Mouse (Mus musculus): ENCODE results near the gene Arhgap19.

- TF ChIP-seq TAL1 (IDR thresholded peaks at IDR 0.05; ENCODE audit: low read length), result no peak
- TF ChIP-seq GATA1 (IDR thresholded peaks at IDR 0.05; ENCODE audit: low read length), result no peak
Measured at GRCm38 (mm10) chr19:41826529-41826928, 24.7 kb upstream of the Arhgap19 start.
